Mouse (Mus musculus) embryonic facial prominence, embryonic 10.5 days (tissue): ENCODE measurements around the gene Pgf. TPM values are rescaled to one million over a fixed set of nuclear protein-coding genes. Genes with fewer than 3 reads are reported as not detected.
A peak's percentile ranks its signal among the peaks of the same experiment; 100 is the strongest.
"Not testable (repeated sequence)": the region's sequence is repeated elsewhere in the genome, so short reads cannot be mapped to it uniquely, and the experiment has no call there.

Experiments
- DNase-seq: peaks from one replicate; pipeline ENCODE4 v3.0.0-alpha.2; 2017; ENCODE audit warnings: low spot score
- H3K27ac ChIP-seq: fragments of 300-500 bp; sonication (generic); replicated peaks from 2 replicates; pipeline ENCODE4 v1.5.1; 2016; ENCODE audit warnings: mild to moderate bottlenecking
- H3K27me3 ChIP-seq: fragments of 300-500 bp; sonication (generic); replicated peaks from 2 replicates; pipeline ENCODE4 v1.6.1; 2016; ENCODE audit warnings: low read depth, mild to moderate bottlenecking; ENCODE audit not compliant: poor library complexity, severe bottlenecking
- H3K36me3 ChIP-seq: fragments of 300-500 bp; sonication (generic); replicated peaks from 2 replicates; pipeline ENCODE4 v1.6.1; 2016; ENCODE audit warnings: mild to moderate bottlenecking, moderate library complexity
- H3K4me1 ChIP-seq: fragments of 300-500 bp; sonication (generic); 2 replicates; pipeline ENCODE4 v1.6.1; 2016
- H3K4me3 ChIP-seq: fragments of 300-500 bp; sonication (generic); 2 replicates; pipeline ENCODE4 v1.5.1; 2016; ENCODE audit warnings: mild to moderate bottlenecking, moderate library complexity
- H3K9me3 ChIP-seq: fragments of 300-500 bp; sonication (generic); 2 replicates; pipeline ENCODE4 v1.6.1; 2016; ENCODE audit warnings: mild to moderate bottlenecking
- WGBS: fragments of 180-500 bp; shearing (Covaris S2); methylation state at CpG from one replicate; pipeline ENCODE4 v1.1.7; 2016; 5-methylcytosine and 5-hydroxymethylcytosine counted together
- polyA plus RNA-seq: library from polyadenylated mRNA; unstranded; fragments of >200 nt; fragmentation: Nextera tagmentation; extraction: Ambion mirVana; gene quantifications from 2 replicates; pipeline ENCODE4 v1.2.1, GENCODE M21; 2016

The Pgf gene
- polyA plus RNA-seq, 1 experiment from 2014 or later = 9.3 TPM

GRCm38 (mm10) chr12:85150321-85151001, 27.1 kb downstream of the Pgf start:
- Histone ChIP-seq H3K27me3 (peaks cover 62% of the 10 kb centered on the region), H3K27ac (no peak overlapping the region), H3K4me3 (peak overlapping the region; percentile 45), H3K4me1 (peaks cover 30% of the 10 kb centered on the region), H3K9me3 (no peaks in the 10 kb centered on the region), H3K36me3 (no peaks in the 10 kb centered on the region)
- 7% methylated on average over 20 of the region's 20 CpGs for WGBS
- DNase-seq = no peak

GRCm38 (mm10) chr12:85146881-85147280, 30.7 kb downstream of the Pgf start:
- Histone ChIP-seq H3K4me1 (peaks cover 35% of the 10 kb centered on the region), H3K36me3 (no peaks in the 10 kb centered on the region), H3K9me3 (no peaks in the 10 kb centered on the region), H3K4me3 (no peak overlapping the region), H3K27ac (no peak overlapping the region), H3K27me3 (peaks cover 59% of the 10 kb centered on the region)
- WGBS = 85% methylated on average over 9 of the region's 9 CpGs
- DNase-seq = no peak

GRCm38 (mm10) chr12:85146355-85146754, 31.2 kb downstream of the Pgf start:
- H3K4me3 ChIP-seq = no peak overlapping the region
- 26% methylated on average over 10 of the region's 11 CpGs for WGBS

DNA sequence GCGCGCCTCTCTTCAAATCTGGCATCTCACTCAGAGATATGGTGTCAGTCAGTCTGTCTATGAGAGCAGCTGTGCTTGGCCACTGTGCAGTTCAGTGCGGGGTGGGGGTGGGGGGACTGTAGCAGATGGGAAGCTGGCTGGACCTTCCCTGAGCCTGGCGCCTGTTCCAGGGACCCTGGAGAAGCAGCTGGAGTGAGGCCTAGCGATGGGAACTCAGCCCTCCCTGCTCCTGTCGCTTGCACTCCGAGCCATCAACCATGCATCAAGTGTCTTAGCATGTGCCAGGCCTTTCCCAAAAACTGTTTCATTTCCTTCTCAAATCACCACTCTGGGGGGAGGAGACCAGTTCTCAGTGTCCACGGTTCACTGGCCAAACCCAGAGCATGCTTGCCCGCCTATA, 32.0 kb downstream of the Pgf start:
- DNase-seq = no peak
- Histone ChIP-seq H3K27ac (no peak overlapping the region), H3K4me3 (no peak overlapping the region), H3K9me3 (no peaks in the 10 kb centered on the region), H3K36me3 (no peaks in the 10 kb centered on the region), H3K4me1 (peaks cover 29% of the 10 kb centered on the region), H3K27me3 (peaks cover 53% of the 10 kb centered on the region)
- 77% methylated on average over 9 of the region's 9 CpGs for WGBS

More at GRCm38 (mm10) chr12:85146355-85146754, 31.2 kb downstream of the Pgf start:
- H3K9me3 ChIP-seq = no peaks in the 10 kb centered on the region
- 0 out of 2 replicates have a peak overlapping the region, but pooled peaks have one; percentile 35 for H3K27ac ChIP-seq
- H3K27me3 ChIP-seq = peaks cover 54% of the 10 kb centered on the region
- H3K36me3 ChIP-seq = no peaks in the 10 kb centered on the region
- peak; percentile 47 for DNase-seq
- H3K4me1 ChIP-seq = peaks cover 35% of the 10 kb centered on the region

GRCm38 (mm10) chr12:85144821-85145220, 32.8 kb downstream of the Pgf start:
- H3K4me3 ChIP-seq = no peak overlapping the region
- no peaks in the 10 kb centered on the region for H3K9me3 ChIP-seq
- WGBS = 93% methylated on average over 4 of the region's 4 CpGs
- no peak overlapping the region for H3K27ac ChIP-seq
- H3K36me3 ChIP-seq = no peaks in the 10 kb centered on the region
- DNase-seq = no peak
- peaks cover 53% of the 10 kb centered on the region for H3K27me3 ChIP-seq
- peaks cover 26% of the 10 kb centered on the region for H3K4me1 ChIP-seq

DNA sequence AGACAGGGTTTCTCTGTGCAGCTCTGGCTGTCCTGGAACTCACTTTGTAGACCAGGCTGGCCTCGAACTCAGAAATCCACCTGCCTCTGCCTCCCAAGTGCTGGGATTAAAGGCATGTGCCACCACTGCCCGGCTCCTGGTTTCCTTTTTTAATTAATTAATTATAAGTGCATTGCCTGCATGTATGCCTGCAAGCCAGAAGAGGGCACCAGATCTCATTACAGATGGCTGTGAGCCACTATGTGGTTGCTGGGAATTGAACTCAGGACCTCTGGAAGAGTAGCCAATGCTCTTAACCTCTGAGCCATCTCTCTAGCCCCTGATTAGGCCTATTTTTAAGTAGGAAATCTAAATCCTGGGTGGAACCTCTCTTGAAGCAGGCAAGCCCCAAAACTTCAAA, 33.3 kb downstream of the Pgf start:
- not testable (repeated sequence) for DNase-seq, H3K4me3 ChIP-seq, H3K9me3 ChIP-seq, H3K27ac ChIP-seq, H3K36me3 ChIP-seq
- Histone ChIP-seq H3K4me1 (peaks cover 26% of the 10 kb centered on the region), H3K27me3 (peaks cover 53% of the 10 kb centered on the region)
- WGBS = 64% methylated on average over 2 of the region's 2 CpGs

- H3K36me3 ChIP-seq = no peaks in the 10 kb centered on the region
- H3K4me3 ChIP-seq = no peak overlapping the region
- H3K4me1 ChIP-seq = peaks cover 23% of the 10 kb centered on the region
- DNase-seq = peak; percentile 86
- no peak overlapping the region for H3K27ac ChIP-seq
- no peaks in the 10 kb centered on the region for H3K9me3 ChIP-seq
- peaks cover 47% of the 10 kb centered on the region for H3K27me3 ChIP-seq
- 11% methylated on average over 4 of the region's 4 CpGs for WGBS
These were observed 34.8 kb downstream of the Pgf start for GRCm38 (mm10) chr12:85142803-85143202.

DNA sequence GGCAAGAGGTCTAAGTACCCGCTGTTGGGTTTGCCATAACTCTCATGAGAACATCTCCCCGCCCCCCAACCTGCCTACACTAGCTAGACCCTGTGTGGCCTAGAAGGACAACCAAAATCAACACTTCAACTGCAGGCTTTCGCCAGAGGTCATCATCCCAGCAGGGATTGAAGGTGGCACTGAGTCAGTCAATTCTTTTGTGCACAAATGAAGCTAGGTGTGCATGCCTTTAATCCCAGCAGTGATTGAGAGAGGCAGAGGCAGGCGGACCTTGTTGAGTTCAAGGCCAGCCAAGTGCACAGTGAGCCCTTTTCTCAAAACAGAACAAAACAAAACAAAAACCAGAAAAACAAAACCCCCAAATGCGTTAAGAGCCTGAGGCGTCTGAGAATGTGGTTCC, 36.5 kb downstream of the Pgf start:
- no peaks in the 10 kb centered on the region for H3K9me3 ChIP-seq
- 84% methylated on average over 6 of the region's 6 CpGs for WGBS
- H3K4me1 ChIP-seq = peaks cover 19% of the 10 kb centered on the region
- H3K4me3 ChIP-seq = no peak overlapping the region
- H3K27ac ChIP-seq = no peak overlapping the region
- peaks cover 1% of the 10 kb centered on the region for H3K36me3 ChIP-seq
- DNase-seq = no peak
- peaks cover 30% of the 10 kb centered on the region for H3K27me3 ChIP-seq

- Histone ChIP-seq H3K27ac (no peak overlapping the region), H3K27me3 (peaks cover 26% of the 10 kb centered on the region), H3K36me3 (peaks cover 11% of the 10 kb centered on the region), H3K9me3 (no peaks in the 10 kb centered on the region), H3K4me1 (peaks cover 12% of the 10 kb centered on the region; the same call in 1 of the 2 replicates), H3K4me3 (0 out of 2 replicates have a peak overlapping the region, but pooled peaks have one; percentile 23)
- WGBS = 47% methylated on average over 18 of the region's 18 CpGs
- no peak for DNase-seq
These were observed 37.4 kb downstream of the Pgf start for GRCm38 (mm10) chr12:85140036-85140701.

DNA sequence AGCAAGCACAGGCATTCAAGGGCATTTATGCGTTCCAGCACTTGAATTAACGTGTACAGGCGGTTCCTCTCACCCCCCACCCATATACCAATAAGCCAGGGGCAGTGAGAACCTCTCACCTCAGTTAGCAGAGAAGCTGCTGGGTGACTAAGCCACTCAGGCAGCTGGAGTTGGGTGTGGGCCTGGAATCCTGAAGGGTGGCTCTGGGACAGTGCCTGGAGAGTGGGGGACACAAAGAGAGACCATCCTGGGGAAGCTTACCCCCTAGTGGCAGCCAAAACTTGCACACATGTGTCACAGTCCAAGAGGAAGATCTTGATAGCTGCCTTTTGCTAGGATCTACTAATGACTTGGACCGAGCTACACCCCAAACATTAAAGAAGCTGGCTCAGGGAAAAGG, 41.0 kb downstream of the Pgf start:
- DNase-seq = no peak
- Histone ChIP-seq H3K4me1 (peaks cover 9% of the 10 kb centered on the region; the same call in 1 of the 2 replicates), H3K4me3 (no peak overlapping the region), H3K27ac (no peak overlapping the region), H3K9me3 (no peaks in the 10 kb centered on the region), H3K27me3 (peaks cover 26% of the 10 kb centered on the region), H3K36me3 (peaks cover 43% of the 10 kb centered on the region)
- 83% methylated on average over 4 of the region's 4 CpGs for WGBS

- 79% methylated on average over 19 of the region's 19 CpGs for WGBS
- no peak overlapping the region for H3K4me3 ChIP-seq
- H3K4me1 ChIP-seq = peaks cover 9% of the 10 kb centered on the region; the same call in 1 of the 2 replicates
- no peak overlapping the region for H3K27ac ChIP-seq
- H3K27me3 ChIP-seq = peaks cover 21% of the 10 kb centered on the region
- DNase-seq = no peak
- peaks cover 51% of the 10 kb centered on the region for H3K36me3 ChIP-seq
- H3K9me3 ChIP-seq = no peaks in the 10 kb centered on the region
These were observed 41.8 kb downstream of the Pgf start for GRCm38 (mm10) chr12:85135513-85136470.
